Mouse (Mus musculus) left cerebral cortex, postnatal 4 days (tissue): Measurements from ENCODE around the gene C130050O18Rik. TPM values are rescaled to one million over a fixed set of nuclear protein-coding genes. Genes with fewer than 3 reads are reported as not detected.

Experiments used
- DNase-seq: peaks from one replicate; pipeline ENCODE4 v3.0.0-alpha.2; 2022
- intact Hi-C: fragments of 180-260 bp; cut with DNase I; formaldehyde crosslinking; loops from one replicate; pipeline ENCODE4 v1.15.1; 2025
- microRNA-seq: library from miRNA; unstranded; fragments of <30 nt; microRNA quantifications from one replicate; pipeline ENCODE4 v1.2.0, GENCODE M21; 2022
- total RNA-seq, 2 experiments: library from RNA; stranded (reverse); gene quantifications; 2 replicates each; pipeline ENCODE4 v1.2.3; 2021

Gene C130050O18Rik
- total RNA-seq, 2 experiments from 2014 or later, result not detected

DNA sequence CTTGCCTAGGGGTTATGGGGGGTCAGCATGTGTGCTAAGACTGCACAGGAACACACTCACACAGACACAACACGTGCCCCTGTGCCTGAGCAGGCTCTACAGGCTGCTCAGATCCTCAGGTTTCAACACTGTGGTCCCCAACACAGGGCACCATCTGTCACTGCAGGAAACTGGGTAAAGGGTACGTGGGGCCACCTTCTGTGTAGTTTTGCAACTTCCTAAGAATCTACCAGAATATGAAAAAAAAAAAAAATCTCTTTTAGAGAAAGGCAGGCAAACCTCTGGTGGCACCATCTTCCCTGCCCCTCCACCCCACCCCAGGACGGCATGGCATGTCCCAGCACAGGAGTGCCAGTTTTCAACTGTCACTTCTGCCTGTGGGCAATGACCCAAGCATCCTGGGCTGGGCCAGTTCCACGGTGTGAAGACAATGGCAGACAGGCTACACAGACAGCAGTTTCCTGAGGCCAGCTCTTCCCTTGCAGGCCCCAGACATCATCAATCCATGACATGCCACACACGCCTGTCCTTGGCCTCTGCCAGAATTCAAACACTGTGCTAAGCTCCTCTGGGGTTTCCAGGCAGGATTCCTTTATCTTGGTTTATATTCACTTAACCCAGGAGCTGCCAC lies 44.2 kb downstream of the C130050O18Rik start:
- intact Hi-C loops, result no loop called here
- DNase-seq, result peak; percentile 60

DNA sequence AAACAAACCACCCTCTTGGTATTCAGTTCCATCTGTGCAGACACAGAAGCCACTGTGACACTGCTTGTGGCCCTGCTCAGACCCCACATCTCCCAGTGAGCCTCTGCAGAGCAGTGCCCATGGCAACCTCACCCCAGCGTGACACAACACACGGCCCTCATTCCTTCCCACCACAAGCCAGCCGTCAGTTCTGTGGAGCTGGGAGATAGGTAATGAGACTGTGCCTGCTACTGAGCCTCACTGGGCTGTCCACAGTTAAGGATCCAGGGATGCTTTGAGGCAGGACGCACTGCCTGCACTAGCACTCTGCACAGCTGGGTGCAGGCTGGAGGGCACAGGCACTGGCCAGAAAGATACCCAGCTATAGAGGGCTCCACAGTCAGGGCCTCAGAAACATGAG lies 44.8 kb downstream of the C130050O18Rik start:
- intact Hi-C loops, result no loop called here
- DNase-seq, result no peak

DNA sequence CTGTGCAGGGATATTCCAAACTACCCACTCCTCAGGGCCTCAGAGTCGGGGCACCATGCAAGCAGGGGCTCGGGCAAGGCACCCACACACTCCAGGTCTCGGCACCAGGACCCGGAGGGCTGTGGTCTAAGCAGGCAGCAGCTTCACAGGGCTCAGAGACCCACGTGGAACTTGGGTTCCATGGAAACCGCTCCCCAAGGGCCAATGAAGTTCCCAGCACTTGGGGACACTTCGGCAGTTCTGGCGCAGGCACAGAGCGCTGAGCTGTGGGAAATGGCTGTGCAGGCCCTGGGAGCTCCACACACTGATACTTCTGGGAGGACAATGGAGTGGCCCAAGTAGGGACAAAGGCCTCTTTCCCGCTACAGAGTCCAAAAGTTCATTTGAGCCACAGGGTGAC lies 48.0 kb downstream of the C130050O18Rik start:
- intact Hi-C loops, result no loop called here
- no peak for DNase-seq

DNA sequence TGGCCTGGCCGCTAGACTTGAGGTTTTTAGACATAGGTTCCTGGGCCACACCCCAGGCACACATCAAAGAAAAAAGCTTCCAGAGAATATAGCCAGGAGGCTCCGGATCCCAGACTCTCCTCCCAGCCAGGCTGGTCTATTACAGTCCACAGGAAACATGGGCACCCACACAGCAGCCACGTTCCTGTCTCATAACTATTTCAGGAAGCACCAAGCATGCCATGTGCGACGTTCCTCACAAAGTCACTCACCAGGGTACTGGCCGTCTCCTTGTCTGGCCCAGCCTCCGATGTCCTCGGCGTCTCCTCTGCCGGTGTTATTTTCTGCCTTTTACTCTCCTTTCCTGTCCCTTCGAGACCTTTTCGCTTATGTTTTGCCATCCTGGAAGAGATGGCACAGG lies 50.1 kb downstream of the C130050O18Rik start:
- intact Hi-C loops, result no loop called here
- no peak for DNase-seq

DNA sequence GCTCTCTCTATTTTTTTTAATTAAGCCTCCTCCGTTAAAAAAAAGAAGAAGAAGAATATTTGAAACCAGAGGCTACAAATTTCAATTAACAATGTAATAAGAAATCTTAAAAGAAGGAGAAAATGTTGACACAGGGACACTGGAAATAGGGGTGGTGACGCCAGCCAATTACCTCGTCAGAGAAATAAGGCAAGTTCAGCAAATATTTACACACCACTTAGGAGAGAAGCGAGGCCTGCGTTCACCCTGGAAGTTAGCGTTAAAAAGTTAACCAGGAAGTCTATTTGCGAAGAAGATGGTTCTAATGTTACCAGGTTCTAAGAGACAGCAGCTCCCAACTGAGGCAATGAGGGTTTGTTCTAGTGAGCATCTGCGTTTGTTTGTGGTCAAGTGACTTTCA lies 52.2 kb downstream of the C130050O18Rik start:
- intact Hi-C loops, result no loop called here

DNA sequence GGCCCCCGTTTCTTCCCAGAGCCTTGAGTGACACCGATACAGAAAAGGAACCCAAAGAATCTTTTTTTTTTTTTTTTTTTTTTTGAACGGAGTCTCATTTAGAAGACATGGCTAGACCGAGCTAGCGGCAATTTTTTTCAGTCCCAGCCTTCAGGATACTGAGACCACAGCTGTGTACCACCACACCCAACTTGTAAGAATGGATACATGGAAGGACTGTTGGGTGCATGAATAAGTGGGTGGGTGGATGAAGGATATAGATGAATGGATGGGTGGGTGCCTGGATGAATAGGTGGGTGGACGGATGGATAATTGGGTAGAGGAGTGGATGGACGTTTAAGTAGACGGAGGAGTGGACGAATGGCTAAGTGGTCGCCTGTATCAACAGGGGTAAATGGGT lies 54.9 kb downstream of the C130050O18Rik start:
- DNase-seq, result no peak
- intact Hi-C loops, result no loop called here

More for the DNA sequence above, 52.2 kb downstream of the C130050O18Rik start:
- no peak for DNase-seq

DNA sequence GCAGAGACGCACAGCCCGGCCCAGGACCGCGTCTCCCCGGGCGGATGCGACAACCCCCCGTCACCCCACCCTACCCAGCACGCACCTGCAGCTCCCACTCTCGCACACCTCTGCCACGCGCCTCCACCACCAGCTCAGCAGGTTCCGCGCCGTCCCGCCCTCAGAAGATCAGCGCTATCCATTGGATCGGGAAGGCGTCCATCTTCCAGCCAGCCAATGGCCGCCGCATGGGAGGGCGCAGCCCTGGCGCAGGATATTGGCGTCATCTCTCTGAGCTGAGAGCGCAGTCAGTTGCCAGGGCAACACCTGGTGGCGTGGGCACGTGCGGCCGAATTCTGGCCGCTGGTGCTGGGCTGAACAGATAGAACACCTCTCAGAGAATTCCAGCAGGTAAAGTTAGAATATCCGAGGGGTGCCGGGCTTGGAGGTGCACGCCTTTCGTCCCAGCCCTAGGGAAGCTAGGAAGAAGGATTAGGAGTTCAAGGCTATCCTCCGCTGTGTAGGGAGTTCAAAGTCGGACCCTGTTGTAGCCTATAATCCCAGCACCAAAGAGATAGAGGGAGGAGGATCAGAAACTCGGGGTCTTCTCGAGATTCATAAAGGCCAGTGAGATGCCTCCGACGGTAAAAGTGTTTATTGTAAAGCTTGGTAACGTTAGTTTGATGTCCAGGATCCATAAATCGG lies 55.4 kb downstream of the C130050O18Rik start, which contains the start of gene 3110082I17Rik:
Gene 3110082I17Rik, minus strand, starts transcription at position 144 of the 684 bp plus-strand sequence.
- peak; percentile 98 for DNase-seq
- intact Hi-C loops, result no loop called here

DNA sequence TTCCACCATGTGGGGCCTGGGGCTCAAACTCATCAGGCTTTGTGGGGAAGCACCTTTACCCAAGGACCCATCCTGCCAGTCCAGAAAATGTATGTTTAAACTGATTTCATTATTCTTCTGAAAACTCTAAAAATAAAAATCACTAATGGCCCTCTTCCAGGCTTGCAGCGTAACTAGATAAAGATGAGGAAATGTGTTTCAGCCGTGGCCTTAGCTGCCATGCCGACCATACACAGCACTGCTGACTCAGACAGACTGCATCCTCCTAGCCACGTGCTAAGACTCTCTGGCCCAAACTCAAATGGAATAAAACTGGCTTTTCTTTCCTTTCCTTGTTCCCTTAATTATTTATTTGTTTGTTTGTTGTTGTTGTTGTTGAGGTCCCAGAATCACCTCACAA lies 59.8 kb downstream of the C130050O18Rik start:
- intact Hi-C loops, result loop anchor here (5.0 kb wide), 1 partner anchor 103 kb away; no protein-coding TSS in a partner anchor
- DNase-seq, result no peak

Small RNA genes lying within 50 kb of the gene (microRNA-seq; reads per million reads assigned to microRNA genes)
- gene Mir339, result 443 reads per million, percentile 67 among the genes with 10 or more reads in this experiment

Other genes with a start within 250 kb of the C130050O18Rik start
- 10 to 100 TPM; 77.1 to 81.6 TPM for gene Sun1, start 204.6 kb upstream of the C130050O18Rik start, total RNA-seq
- gene Get4, start 153.0 kb upstream of the C130050O18Rik start, total RNA-seq, result 10 to 100 TPM; 54.8 to 59.8 TPM
- gene Adap1, start 79.7 kb upstream of the C130050O18Rik start, total RNA-seq, result 100 to 1,000 TPM; 219 to 247 TPM
- 10 to 100 TPM; 87.8 to 89.3 TPM for gene Cox19, start 53.9 kb upstream of the C130050O18Rik start, total RNA-seq
- gene Cyp2w1, start 52.7 kb upstream of the C130050O18Rik start, total RNA-seq, result not detected
- 1 to 10 TPM; 2.2 to 2.5 TPM for gene Gpr146, start 27.6 kb upstream of the C130050O18Rik start, total RNA-seq
- gene Gper1, start 17.9 kb downstream of the C130050O18Rik start, total RNA-seq, result 1 to 10 TPM; 3.0 to 3.2 TPM
- 10 to 100 TPM; 18.0 to 19.2 TPM for gene 3110082I17Rik, start 55.2 kb downstream of the C130050O18Rik start, total RNA-seq
- gene Zfand2a, start 79.3 kb downstream of the C130050O18Rik start, total RNA-seq, result 10 to 100 TPM; 58.7 to 60.3 TPM
- gene Uncx, start 138.2 kb downstream of the C130050O18Rik start, total RNA-seq, result under 1 TPM in 1 of 2 experiments, not detected in 1; 0.64 TPM